Mouse (Mus musculus): ENCODE measurements at regions not wholly inside any gene's neighbourhood (a gene's known extent, or its start where the extent isn't known, plus 50 kb on each side); places are given as distances from the start of the nearest gene placed in this dataset.
"Not testable (repeated sequence)": the region's sequence is repeated elsewhere in the genome, so short reads cannot be mapped to it uniquely, and the experiment has no call there.

DNA sequence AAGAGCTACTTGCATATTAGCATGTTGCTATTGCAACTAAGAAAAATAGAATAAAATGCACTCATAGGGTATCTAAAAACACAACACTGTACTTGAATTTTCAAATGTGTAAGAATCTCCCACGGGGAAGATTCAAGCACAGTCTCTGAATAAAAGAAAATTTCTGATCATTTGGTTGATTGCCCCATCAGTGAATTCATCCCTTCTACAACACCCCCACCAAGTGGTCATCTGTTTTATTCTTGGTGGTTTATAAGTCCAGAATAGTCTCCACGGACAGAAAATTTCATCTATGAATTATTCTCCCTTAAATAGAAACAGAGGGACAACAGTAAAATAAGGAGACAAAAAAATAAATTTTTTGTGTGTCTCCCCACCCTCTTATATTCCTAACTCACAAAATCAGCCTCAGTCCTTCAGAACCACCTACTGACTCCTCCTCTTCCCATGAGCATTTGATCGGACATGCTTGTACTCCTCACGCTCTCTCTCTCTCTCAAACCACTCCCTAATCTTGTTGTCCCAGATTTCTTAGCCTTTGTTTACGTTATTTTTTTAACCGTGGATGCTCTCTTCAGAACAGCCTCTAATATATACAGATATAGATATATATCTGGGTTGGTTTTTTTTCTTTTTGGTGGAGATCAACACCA is 181.0 kb downstream of the Trmt11 start:
- no peak overlapping the region for H3K4me3 ChIP-seq (ENCODE audit: low read depth, low read length)
- H3K27ac ChIP-seq (ENCODE audit: low read depth, low read length), result no peak overlapping the region
- DNase-seq (ENCODE audit: low spot score) (peak; percentile 80), ATAC-seq (ENCODE audit: low FRiP score) (peak; percentile 31; the same call in 1 of the 2 replicates)
- peak; percentile 68 for TF ChIP-seq CTCF (IDR thresholded peaks at IDR 0.05)
- H3K36me3 ChIP-seq (ENCODE audit: insufficient read depth, low read length), result no peaks in the 10 kb centered on the region
- no peaks in the 10 kb centered on the region for H3K27me3 ChIP-seq (ENCODE audit: insufficient read depth, low read length)
- WGBS, result 33% methylated on average over 6 of the region's 6 CpGs
- no peaks in the 10 kb centered on the region for H3K4me1 ChIP-seq (ENCODE audit: insufficient read depth, low read length)
- no peak overlapping the region for H3K4me2 ChIP-seq (ENCODE audit: low read depth, low read length, poor library complexity, severe bottlenecking)
- no peak overlapping the region for H3K9ac ChIP-seq (replicated peaks; ENCODE audit: low read length, poor library complexity, severe bottlenecking)
- H3K9me3 ChIP-seq (ENCODE audit: low read length), result no peaks in the 10 kb centered on the region

DNA sequence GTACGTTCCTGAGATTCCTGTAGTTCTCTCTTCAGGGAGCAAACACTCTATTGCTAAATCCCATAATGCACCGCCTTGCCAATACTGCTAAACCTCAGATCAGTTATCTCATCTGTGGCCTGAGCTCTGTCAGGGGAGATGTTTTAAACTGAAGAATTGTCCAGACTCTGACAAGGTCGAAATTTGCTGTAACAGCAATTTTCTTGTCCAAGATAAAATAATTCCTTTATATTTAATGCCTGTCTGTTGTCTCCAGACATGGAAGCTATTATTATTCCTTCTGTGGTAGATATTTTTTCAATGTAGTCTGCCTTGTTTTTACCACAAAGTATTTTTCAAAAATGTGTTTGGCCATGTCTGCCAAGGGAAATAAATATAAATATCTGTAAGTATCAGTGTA is 184.2 kb downstream of the Trmt11 start:
- Histone ChIP-seq H3K9me3 (ENCODE audit: low read length) (no peaks in the 10 kb centered on the region), H3K27me3 (ENCODE audit: insufficient read depth, low read length) (no peaks in the 10 kb centered on the region), H3K4me2 (ENCODE audit: low read depth, low read length, poor library complexity, severe bottlenecking) (no peak overlapping the region), H3K36me3 (ENCODE audit: insufficient read depth, low read length) (no peaks in the 10 kb centered on the region), H3K4me1 (ENCODE audit: insufficient read depth, low read length) (no peaks in the 10 kb centered on the region), H3K27ac (ENCODE audit: low read depth, low read length) (no peak overlapping the region), H3K4me3 (ENCODE audit: low read depth, low read length) (no peak overlapping the region), H3K9ac (replicated peaks; ENCODE audit: low read length, poor library complexity, severe bottlenecking) (no peak overlapping the region)
- no peak for ATAC-seq (ENCODE audit: low FRiP score)
- TF ChIP-seq CTCF (IDR thresholded peaks at IDR 0.05), result no peak
- 68% methylated on average over 3 of the region's 3 CpGs for WGBS
- no peak for DNase-seq (ENCODE audit: low spot score)

DNA sequence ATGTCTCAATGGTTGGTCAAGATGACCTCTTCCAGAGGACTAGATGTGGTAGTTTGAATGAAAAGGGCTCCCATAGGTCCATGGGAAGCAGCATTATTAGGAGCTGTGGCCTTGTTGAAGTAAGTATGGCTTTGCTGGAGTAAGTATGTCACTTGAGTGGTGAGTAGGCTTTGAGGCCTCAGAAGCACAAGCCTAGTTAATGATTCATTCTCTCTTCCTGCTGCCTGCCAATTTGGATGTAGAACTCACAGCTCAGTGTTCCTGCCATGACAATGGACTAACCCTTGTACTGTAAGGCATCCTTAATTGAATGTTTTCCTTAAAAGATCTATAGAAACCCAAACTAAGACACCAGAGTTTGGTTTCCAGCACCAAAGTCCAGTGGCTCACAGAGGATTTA is 188.8 kb downstream of the Trmt11 start:
- H3K27ac ChIP-seq (ENCODE audit: low read depth, low read length), result no peak overlapping the region
- TF ChIP-seq CTCF (IDR thresholded peaks at IDR 0.05), result no peak
- H3K9me3 ChIP-seq (ENCODE audit: low read length), result no peaks in the 10 kb centered on the region
- no peak overlapping the region for H3K9ac ChIP-seq (replicated peaks; ENCODE audit: low read length, poor library complexity, severe bottlenecking)
- H3K4me1 ChIP-seq (ENCODE audit: insufficient read depth, low read length), result no peaks in the 10 kb centered on the region
- no peaks in the 10 kb centered on the region for H3K27me3 ChIP-seq (ENCODE audit: insufficient read depth, low read length)
- no peaks in the 10 kb centered on the region for H3K36me3 ChIP-seq (ENCODE audit: insufficient read depth, low read length)
- no peak overlapping the region for H3K4me2 ChIP-seq (ENCODE audit: low read depth, low read length, poor library complexity, severe bottlenecking)
- ATAC-seq (ENCODE audit: low FRiP score), result no peak
- no peak overlapping the region for H3K4me3 ChIP-seq (ENCODE audit: low read depth, low read length)
- no peak for DNase-seq (ENCODE audit: low spot score)

DNA sequence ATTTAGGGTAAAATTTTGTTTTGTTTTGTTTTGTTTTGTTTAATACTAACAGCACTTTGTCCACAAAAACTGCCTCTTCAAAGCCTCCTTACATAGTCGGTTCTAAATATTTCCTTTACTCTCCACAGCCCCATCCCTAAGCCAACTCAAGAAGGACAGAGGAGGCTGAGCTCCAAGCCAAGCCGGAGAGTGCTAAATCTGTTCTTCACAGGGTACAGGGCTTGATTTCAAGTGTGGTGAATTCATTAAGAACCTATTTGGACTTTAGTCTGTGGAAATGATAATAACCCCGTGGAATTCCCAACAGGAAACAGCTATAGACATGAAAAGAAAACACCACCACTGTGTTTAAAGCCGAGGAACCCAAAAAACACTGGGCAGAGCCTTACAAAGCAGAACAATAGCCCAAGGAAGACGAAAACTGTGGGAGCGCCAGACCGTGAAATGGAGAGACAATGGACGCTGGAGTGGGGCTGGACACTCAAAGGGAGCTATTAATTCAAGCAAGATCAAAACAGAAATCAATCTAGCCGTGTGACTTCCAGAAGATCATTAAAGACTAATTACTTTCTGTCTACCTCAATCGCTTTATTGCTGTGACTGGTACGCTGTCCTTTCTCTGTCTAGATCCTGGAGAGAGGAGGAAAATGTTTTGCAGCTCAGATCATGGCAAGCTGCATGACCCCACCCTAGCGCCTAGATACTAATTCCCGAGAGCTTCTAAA is 194.7 kb downstream of the Trmt11 start:
- 11% methylated on average over 13 of the region's 13 CpGs for WGBS
- H3K9ac ChIP-seq (replicated peaks; ENCODE audit: low read length, poor library complexity, severe bottlenecking), result no peak overlapping the region
- ATAC-seq (ENCODE audit: low FRiP score), result peak; percentile 54; the same call in 1 of the 2 replicates
- TF ChIP-seq CTCF (IDR thresholded peaks at IDR 0.05), result no peak
- H3K9me3 ChIP-seq (ENCODE audit: low read length), result no peaks in the 10 kb centered on the region
- H3K4me2 ChIP-seq (ENCODE audit: low read depth, low read length, poor library complexity, severe bottlenecking), result peak overlapping the region; percentile 33
- no peaks in the 10 kb centered on the region for H3K4me1 ChIP-seq (ENCODE audit: insufficient read depth, low read length)
- DNase-seq (ENCODE audit: low spot score), result peak; percentile 28
- no peaks in the 10 kb centered on the region for H3K36me3 ChIP-seq (ENCODE audit: insufficient read depth, low read length)
- peak overlapping the region; percentile 5; the same call in 1 of the 2 replicates for H3K4me3 ChIP-seq (ENCODE audit: low read depth, low read length)
- no peak overlapping the region for H3K27ac ChIP-seq (ENCODE audit: low read depth, low read length)
- no peaks in the 10 kb centered on the region for H3K27me3 ChIP-seq (ENCODE audit: insufficient read depth, low read length)

DNA sequence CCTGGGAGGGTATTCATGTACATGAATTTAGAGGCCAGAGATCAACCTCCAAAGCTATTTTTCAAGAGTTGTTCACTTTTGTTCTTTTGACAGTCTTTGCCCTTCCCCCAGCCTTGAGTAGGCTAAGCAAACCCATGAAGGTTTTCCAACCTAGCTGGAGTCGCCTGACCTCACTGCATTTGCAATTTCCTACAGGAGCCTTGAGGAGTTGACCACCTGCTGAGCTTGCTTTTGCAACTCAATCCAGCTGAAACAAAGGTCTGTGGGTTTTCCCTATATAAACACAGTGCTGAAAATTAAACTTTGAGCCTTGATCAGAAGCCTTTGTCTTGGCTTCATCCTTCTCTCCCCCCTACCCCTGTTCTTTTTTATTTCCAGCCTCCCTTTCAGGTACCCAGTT is 170.2 kb upstream of the Cenpw start:
- WGBS, result 32% methylated on average over 1 of the region's 1 CpGs
- H3K4me1 ChIP-seq (ENCODE audit: insufficient read depth, low read length), result no peaks in the 10 kb centered on the region
- DNase-seq (ENCODE audit: low spot score) (no peak), ATAC-seq (ENCODE audit: low FRiP score) (no peak)
- no peak overlapping the region for H3K4me3 ChIP-seq (ENCODE audit: low read depth, low read length)
- H3K9me3 ChIP-seq (ENCODE audit: low read length), result no peaks in the 10 kb centered on the region
- no peak for TF ChIP-seq CTCF (IDR thresholded peaks at IDR 0.05)
- H3K9ac ChIP-seq (replicated peaks; ENCODE audit: low read length, poor library complexity, severe bottlenecking), result no peak overlapping the region
- no peak overlapping the region for H3K27ac ChIP-seq (ENCODE audit: low read depth, low read length)
- H3K27me3 ChIP-seq (ENCODE audit: insufficient read depth, low read length), result no peaks in the 10 kb centered on the region
- H3K4me2 ChIP-seq (ENCODE audit: low read depth, low read length, poor library complexity, severe bottlenecking), result no peak overlapping the region
- H3K36me3 ChIP-seq (ENCODE audit: insufficient read depth, low read length), result no peaks in the 10 kb centered on the region

GRCm38 (mm10) chr10:30360811-30361210 is 160.5 kb upstream of the Cenpw start:
- not testable (repeated sequence) for ATAC-seq (ENCODE audit: low FRiP score); H3K36me3 ChIP-seq (ENCODE audit: insufficient read depth, low read length); H3K27ac ChIP-seq (ENCODE audit: low read depth, low read length); H3K9me3 ChIP-seq (ENCODE audit: low read length); H3K27me3 ChIP-seq (ENCODE audit: insufficient read depth, low read length); H3K4me1 ChIP-seq (ENCODE audit: insufficient read depth, low read length); H3K9ac ChIP-seq (replicated peaks; ENCODE audit: low read length, poor library complexity, severe bottlenecking); DNase-seq (ENCODE audit: low spot score); H3K4me2 ChIP-seq (ENCODE audit: low read depth, low read length, poor library complexity, severe bottlenecking); H3K4me3 ChIP-seq (ENCODE audit: low read depth, low read length)

Data from midbrain, postnatal 0 days (tissue).